8 mouse cellular contexts compared by ENCODE assay signal in the genomic region with DNA sequence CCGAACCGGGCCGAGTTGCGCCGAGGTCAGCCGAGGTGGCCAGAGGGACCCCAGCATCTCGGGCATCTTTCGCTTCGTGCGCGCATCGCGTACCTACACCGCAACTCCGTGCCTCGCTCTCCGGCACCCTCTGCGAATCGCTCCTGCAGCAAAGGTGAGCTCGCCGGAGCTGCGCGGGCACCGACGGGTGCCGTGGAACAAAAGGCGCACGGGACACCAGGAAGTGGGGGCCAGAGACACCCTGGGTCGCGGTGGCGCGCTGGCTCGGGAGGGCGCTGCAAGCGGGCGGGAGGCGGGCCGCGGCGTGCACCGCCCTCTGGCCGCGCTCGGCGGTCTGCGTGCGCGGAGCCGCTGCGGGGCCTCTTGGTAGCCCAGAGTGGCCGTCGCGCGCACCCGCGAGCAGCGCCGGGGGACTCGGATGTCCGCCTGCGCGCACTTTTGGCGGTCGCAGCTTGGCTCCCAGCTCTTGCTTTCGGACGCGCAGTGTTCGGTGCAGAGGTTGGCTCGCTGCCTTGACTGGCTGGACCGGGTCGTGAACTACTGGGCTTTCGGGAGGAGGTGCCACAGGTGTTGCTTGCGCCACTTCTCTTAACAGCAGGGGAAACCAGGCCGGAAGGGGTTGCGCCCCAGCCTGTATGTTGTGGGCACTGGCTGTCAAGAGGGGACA. TPM values are rescaled to one million over a fixed set of nuclear protein-coding genes. Genes with fewer than 3 reads are reported as not detected.
A peak's percentile ranks its signal among the peaks of the same experiment; 100 is the strongest.
DNase-seq lines count a peak whose midpoint lies in the region; ATAC-seq lines count a peak whose summit lies in the region.

No protein-coding gene starts in this region.

- 0 out of 2 replicates have a peak, but pooled peaks cover 8% of the 10 kb centered on the region for H3K36me3 ChIP-seq in embryonic facial prominence, embryonic 14.5 days (ENCODE audit: control insufficient read depth, insufficient read depth, low read length)
- peaks cover 10% of the 10 kb centered on the region for H3K36me3 ChIP-seq in heart, embryonic 15.5 days

- no peaks in the 10 kb centered on the region for H3K4me1 ChIP-seq in embryonic facial prominence, embryonic 14.5 days (ENCODE audit: control insufficient read depth, insufficient read depth, low read length)
- peaks cover 9% of the 10 kb centered on the region; the same call in 1 of the 2 replicates for H3K4me1 ChIP-seq in heart, embryonic 15.5 days (replicated peaks)

- peak overlapping the region; percentile 76 for H3K27ac ChIP-seq in embryonic facial prominence, embryonic 14.5 days (replicated peaks; ENCODE audit: low read depth, low read length)
- peak overlapping the region; percentile 86 for H3K27ac ChIP-seq in heart, embryonic 15.5 days

- peak overlapping the region; percentile 79 for H3K4me2 ChIP-seq in embryonic facial prominence, embryonic 14.5 days (ENCODE audit: low read depth, low read length)
- H3K4me2 ChIP-seq in heart, embryonic 15.5 days, result peak overlapping the region; percentile 89

- peak; percentile 87 for ATAC-seq in embryonic facial prominence, embryonic 14.5 days (ENCODE audit: low read depth)
- peak; percentile 85 for ATAC-seq in heart, embryonic 15.5 days (replicated peaks; ENCODE audit: insufficient number of reproducible peaks, insufficient read depth, low FRiP score, low read depth)
- ATAC-seq in neutrophil, adult 5-6 weeks (ENCODE audit: extremely low read depth, insufficient number of reproducible peaks, low FRiP score, poor library complexity, severe bottlenecking), result peak; percentile 13; the same call in 1 of the 2 replicates

- peak; percentile 80 to 84 for DNase-seq in B cell, adult 2 months
- DNase-seq in adrenal gland, postnatal 14 days, result peak; percentile 91
- peak; percentile 75 for DNase-seq in embryonic facial prominence, embryonic 14.5 days (ENCODE audit: low spot score)
- peak; percentile 89 for DNase-seq in kidney, postnatal 10 days
- peak; percentile 81 to 85 for DNase-seq in lung, adult 18-20 months
- peak; percentile 57 for DNase-seq in testis, postnatal 14 days (ENCODE audit: low spot score)

- H3K27me3 ChIP-seq in embryonic facial prominence, embryonic 14.5 days (replicated peaks; ENCODE audit: control insufficient read depth, insufficient read depth, low read length), result no peaks in the 10 kb centered on the region
- H3K27me3 ChIP-seq in heart, embryonic 15.5 days, result no peaks in the 10 kb centered on the region

- WGBS in embryonic facial prominence, embryonic 14.5 days, result 1% methylated on average over 40 of the region's 75 CpGs
- WGBS in heart, embryonic 15.5 days, result under 1% methylated on average over 73 of the region's 75 CpGs

- peak overlapping the region; percentile 75 for H3K9ac ChIP-seq in embryonic facial prominence, embryonic 14.5 days (ENCODE audit: low read depth, low read length)
- peak overlapping the region; percentile 81 for H3K9ac ChIP-seq in heart, embryonic 15.5 days

- peak overlapping the region; percentile 74 for H3K4me3 ChIP-seq in embryonic facial prominence, embryonic 14.5 days (ENCODE audit: low read depth, low read length)
- peak overlapping the region; percentile 91 for H3K4me3 ChIP-seq in heart, embryonic 15.5 days

- H3K9me3 ChIP-seq in embryonic facial prominence, embryonic 14.5 days (ENCODE audit: control insufficient read depth, low read length), result no peaks in the 10 kb centered on the region
- H3K9me3 ChIP-seq in heart, embryonic 15.5 days (replicated peaks), result no peaks in the 10 kb centered on the region

RNA-seq across cellular contexts. Expression of a gene that starts 0.4 kb away (rescaled TPM):
- total RNA-seq in adrenal gland, postnatal 14 days (2021), result 19.6 and 32.7 TPM in 2 replicates
- 13.2 and 13.9 TPM in 2 replicates for polyA plus RNA-seq in embryonic facial prominence, embryonic 14.5 days (2014; fragmentation: Nextera tagmentation; extraction: Ambion mirVana)
- 10.2 and 24.9 TPM in 2 replicates for polyA plus RNA-seq in heart, embryonic 15.5 days (2015; fragmentation: Nextera tagmentation; extraction: Ambion mirVana)
- 358 and 383 TPM in 2 replicates for total RNA-seq in neutrophil, adult 5-6 weeks (2017)

RNA-seq across cellular contexts. Expression of a gene that starts 2.7 kb away (rescaled TPM):
- total RNA-seq in adrenal gland, postnatal 14 days (2021), result 0.37 and 0.41 TPM in 2 replicates
- 0.19 TPM in 1 of 2 replicates, not detected in the other for polyA plus RNA-seq in embryonic facial prominence, embryonic 14.5 days (2014; fragmentation: Nextera tagmentation; extraction: Ambion mirVana)
- polyA plus RNA-seq in heart, embryonic 15.5 days (2015; fragmentation: Nextera tagmentation; extraction: Ambion mirVana), result 0.15 TPM in 1 of 2 replicates, not detected in the other
- 1.2 TPM in 1 of 2 replicates, not detected in the other for total RNA-seq in neutrophil, adult 5-6 weeks (2017)

RNA-seq across cellular contexts. Expression of a gene that starts 49.7 kb away (rescaled TPM):
- not detected in 2 replicates for total RNA-seq in adrenal gland, postnatal 14 days (2021)
- not detected in 2 replicates for polyA plus RNA-seq in embryonic facial prominence, embryonic 14.5 days (2014; fragmentation: Nextera tagmentation; extraction: Ambion mirVana)
- polyA plus RNA-seq in heart, embryonic 15.5 days (2015; fragmentation: Nextera tagmentation; extraction: Ambion mirVana), result not detected in 2 replicates
- not detected in 2 replicates for total RNA-seq in neutrophil, adult 5-6 weeks (2017)

Comparison
In these comparisons a context has a peak if more than half of its experiments do, and no peak if none do; other contexts are left out.
1. Peak in every context shown above with its lines: DNase-seq, ATAC-seq, H3K4me3 ChIP-seq and H3K27ac ChIP-seq.
2. ATAC-seq: peak in every context shown above with its lines; median percentile 87 in embryonic facial prominence, embryonic 14.5 days; 85 in heart, embryonic 15.5 days; 13 in neutrophil, adult 5-6 weeks.
3. RNA of a gene that starts 0.4 kb away (total RNA-seq): 358 to 383 TPM in neutrophil, adult 5-6 weeks; 19.6 to 32.7 TPM in adrenal gland, postnatal 14 days; every median in the first group is over 10 times any median in the second.